Mouse (Mus musculus) CD4-positive, CD25-positive, alpha-beta regulatory T cell, adult 9 weeks (primary cell): ENCODE measurements around the gene 5430402E10Rik. TPM values are rescaled to one million over a fixed set of nuclear protein-coding genes. Genes with fewer than 3 reads are reported as not detected.

ENCODE experiments used
- polyA plus RNA-seq: library from polyadenylated mRNA; unstranded; fragments of 100-300 nt; shearing (Covaris generic); gene quantifications from one replicate; pipeline ENCODE4 v1.2.1, GENCODE M21; 2017

Gene 5430402E10Rik
- polyA plus RNA-seq: not detected

GRCm38 (mm10) chrX:77924962-77925361, at the start of gene 5430402E10Rik:
TSS of gene 5430402E10Rik (minus strand) at chrX:77925062.

Other genes with a start within 250 kb of the 5430402E10Rik start
- gene Prkx, start 128.8 kb downstream of the 5430402E10Rik start, polyA plus RNA-seq: 29.0 TPM
- not detected for gene Pbsn, start 71.4 kb downstream of the 5430402E10Rik start, polyA plus RNA-seq
- gene Gm14744, start 60.3 kb downstream of the 5430402E10Rik start, polyA plus RNA-seq: not detected
- gene Obp1a, start 166.3 kb upstream of the 5430402E10Rik start, polyA plus RNA-seq: not detected
- not detected for gene Gm5938, start 200.4 kb upstream of the 5430402E10Rik start, polyA plus RNA-seq